Mouse (Mus musculus) lung, postnatal 36 days (tissue): ENCODE data around the gene Eif4g3.
A peak's percentile ranks its signal among the peaks of the same experiment; 100 is the strongest.

Source experiments
- DNase-seq: peaks from one replicate; pipeline ENCODE4 v3.0.0; 2022; ENCODE audit warnings: mixed read lengths

The Eif4g3 gene

DNA sequence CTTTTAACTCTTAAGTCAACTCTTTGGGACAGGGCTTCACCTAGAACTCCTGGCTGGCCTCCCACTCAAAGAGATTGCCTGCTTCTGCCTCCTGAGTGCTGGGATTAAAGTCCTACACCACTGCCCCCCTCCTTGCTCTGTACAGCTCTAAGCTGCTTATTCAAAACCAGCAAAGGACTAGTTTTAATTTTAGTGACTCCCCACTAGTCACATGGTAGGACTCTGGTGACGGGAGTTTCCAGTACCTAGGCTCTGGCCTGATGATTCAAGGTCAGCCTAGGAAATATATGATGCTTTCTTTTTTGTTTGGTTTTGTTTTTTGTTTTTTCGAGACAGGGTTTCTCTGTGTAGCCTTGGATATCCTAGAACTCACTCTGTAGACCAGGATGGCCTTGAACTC is 172.0 kb downstream of the Eif4g3 start:
- no peak for DNase-seq

DNA sequence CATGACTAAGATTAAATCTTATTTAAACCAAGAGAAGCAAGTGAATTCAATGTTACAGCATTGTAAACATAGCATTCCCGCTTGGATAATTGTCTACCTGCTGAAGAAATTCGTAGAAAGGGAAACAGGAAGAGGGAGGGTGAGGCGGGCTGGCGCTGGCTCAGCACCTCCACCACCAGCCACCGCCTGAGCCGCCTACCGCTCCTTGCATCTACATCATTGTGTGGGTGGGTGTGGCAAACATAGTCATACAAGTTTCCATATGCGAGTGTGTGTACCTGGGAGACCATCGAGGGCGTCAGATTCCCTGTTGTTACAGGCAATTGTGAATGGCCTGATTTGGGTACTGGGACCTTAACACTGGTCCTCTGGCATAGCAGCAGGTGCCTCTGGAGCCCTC is 173.7 kb downstream of the Eif4g3 start:
- DNase-seq = no peak

DNA sequence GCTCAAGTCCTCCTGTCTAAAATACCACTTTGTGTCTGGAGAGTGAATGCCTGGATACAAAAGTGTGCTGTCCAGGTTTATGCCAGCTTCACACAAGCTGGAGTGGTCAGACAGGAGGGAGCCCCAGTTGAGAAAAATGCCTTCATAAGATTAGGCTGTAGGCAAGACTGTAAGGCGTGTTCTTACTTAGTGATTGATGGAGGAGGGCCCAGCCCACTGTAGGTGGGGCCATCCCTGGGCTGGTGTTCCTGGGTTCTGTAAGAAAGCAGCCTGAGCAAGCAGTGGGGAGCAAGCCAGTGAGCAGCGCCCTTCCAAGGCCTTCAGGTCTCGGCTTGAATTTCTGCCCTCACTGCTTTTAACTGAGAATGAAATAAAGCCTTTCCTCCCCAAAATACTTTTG is 175.3 kb downstream of the Eif4g3 start:
- DNase-seq = peak; percentile 7

DNA sequence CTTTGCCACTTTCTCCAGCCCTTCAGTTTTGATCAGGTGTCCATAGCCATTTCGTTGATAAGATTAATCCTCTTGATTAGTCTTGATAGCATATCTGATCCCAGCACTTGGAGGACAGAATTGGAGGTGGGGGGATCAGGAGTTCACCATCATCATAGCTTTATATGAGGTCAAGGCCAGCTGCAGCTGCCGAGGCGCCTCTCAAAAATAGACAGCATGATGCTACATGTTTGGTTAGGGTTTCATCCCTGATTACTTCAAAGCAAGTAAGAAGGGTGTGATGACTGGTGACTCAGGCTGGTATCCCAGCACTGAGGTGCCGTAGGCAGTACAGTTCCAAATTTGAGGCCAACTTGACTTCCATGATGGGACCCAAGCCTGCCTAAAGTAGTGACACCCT is 176.6 kb downstream of the Eif4g3 start:
- no peak for DNase-seq

DNA sequence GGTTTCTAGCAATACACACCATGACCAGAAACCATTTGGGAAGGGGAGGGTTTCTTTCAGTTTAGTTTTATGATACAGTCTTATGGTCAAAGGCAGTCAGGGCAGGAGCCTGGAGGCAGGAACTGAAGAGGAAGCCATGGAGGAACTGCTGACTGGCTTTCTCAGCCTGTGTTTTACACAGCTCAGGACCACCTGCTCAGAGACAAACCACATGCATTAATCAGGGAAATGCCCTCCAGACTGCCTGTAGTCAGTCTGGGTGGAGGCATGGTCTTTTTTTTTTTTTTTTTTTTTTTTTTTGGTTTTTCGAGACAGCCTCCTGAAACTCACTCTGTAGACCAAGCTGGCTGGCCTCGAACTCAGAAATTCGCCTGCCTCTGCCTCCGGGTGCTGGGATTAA is 179.9 kb downstream of the Eif4g3 start:
- DNase-seq = no peak

DNA sequence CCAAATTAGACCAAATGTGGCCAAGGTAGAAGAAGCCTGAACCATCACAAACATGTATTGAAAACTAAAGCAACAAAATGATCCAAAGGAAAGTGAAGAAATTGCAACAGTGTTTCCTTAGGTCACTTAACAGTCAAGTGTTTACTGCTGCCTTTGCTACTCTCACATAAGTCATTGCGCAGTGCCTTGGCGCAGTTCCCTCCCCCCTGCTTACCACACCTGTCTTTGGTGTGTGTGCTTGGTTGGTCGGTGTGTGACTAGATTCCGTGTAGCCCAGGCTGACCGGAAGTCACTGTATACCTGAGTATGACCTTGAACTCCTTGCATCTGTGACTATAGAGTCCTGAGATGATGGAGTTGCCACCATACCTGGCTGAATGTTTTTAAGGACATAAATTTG is 186.6 kb downstream of the Eif4g3 start:
- peak; percentile 69 for DNase-seq

DNA sequence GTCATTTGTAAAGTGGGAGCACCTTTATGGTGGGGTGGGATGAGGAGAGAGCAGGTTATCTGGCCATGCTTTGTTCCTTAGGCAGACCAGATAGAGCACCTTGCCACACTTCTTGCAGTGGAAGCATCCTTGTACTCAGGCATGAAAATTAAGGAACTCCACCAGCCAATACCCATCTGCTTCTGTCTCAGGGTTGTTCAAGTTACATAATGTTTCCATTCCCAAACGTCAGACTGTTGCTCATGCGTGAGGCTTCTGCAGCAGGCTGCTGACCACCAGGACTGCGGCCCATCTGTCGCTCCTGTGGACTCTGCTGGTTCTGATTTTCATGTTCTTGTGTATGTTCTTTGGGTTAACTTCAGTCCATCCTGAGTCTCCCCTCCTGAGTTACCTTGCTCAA is 187.9 kb downstream of the Eif4g3 start:
- DNase-seq = no peak

DNA sequence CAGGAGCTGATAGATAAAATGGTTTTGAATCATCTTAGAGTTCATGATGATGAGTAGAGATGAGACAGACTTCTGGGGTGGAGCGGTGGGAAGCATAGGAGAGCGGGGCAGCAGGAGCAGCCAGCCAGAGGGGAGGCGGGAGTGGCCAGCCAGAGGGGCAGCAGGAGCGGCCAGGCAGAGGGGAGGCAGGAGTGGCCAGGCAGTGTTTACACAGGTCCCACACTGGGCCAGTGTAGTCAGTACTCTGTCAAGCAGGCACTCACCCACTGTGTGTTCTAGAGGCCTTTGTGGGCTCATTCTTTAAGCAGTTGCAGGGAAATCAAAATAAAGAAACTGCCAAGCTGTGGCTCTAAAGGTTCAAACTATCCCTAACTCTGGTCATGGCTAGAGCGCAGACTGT is 191.2 kb downstream of the Eif4g3 start:
- DNase-seq = no peak

DNA sequence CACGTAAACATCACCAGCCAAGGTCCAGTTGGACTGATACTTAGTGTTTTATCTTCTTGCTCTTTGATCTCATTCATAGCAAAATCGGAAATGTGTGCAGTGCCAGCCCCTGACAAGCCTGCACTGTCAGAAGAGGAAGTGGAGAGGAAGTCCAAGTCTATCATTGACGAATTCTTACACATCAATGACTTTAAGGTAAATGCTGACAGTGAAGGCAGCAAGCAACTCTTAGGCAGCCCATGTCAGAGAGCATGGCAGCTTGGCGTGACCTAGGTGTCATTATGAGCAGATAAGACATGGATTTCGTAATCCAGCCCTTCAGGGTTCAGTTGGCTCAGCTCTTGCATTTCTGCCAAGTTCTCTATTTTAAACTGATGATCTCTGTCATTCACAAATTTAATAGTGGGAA is 191.8 kb downstream of the Eif4g3 start:
- DNase-seq = peak; percentile 11

DNA sequence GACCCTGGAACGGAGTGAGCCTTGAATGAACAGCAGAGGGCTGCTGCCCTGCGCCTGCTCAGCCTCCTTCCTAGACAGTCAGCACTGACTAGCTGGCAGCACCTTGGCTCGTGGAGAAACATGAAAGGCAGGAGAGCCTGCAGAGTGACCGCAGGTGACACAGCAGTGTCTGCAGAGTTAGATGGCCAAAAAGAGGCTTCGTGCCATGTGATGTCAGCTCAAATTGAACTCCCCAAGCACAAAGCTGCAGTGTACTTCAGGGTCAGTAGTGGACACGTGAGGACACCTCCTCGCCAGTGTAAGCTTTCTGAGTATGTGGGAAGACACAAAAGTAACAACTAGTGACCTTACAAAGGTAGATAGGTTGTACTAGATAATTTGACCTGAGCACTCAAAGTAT is 193.1 kb downstream of the Eif4g3 start:
- DNase-seq = no peak

DNA sequence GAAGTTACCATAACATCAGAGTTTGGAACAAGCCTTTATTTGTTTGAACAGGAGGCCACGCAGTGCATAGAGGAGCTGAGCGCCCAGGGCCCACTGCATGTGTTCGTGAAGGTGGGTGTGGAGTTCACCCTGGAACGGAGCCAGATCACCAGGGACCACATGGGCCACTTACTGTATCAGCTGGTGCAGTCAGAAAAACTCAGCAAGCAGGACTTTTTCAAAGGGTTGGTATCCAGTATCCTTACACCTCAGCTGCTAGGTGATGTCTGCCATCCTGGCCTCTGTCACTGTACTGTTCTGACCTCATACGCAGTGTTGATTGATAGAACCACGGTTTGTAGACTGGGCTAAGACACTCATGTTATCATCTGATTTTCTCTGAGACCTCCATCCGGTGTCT is 195.2 kb downstream of the Eif4g3 start:
- no peak for DNase-seq

DNA sequence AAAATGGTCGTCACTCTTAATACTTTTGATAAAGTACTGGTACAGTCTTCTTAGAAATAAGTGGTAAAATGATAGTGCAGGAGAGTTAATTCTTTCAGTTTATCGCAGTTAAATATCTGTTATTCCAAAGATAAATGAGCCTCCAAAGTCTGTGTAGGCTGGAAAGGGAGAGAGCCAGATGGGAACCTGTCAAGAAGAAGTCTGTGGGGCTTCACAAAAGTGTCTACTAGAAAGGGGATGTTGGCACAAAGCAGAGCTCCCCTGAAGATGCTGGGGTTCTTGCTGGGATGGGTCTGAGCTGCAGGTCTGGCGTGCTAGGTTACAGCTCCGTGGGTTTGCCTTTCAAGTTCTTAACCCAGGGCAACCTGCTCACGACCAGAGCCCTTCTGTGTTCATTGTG is 199.7 kb downstream of the Eif4g3 start:
- no peak for DNase-seq

DNA sequence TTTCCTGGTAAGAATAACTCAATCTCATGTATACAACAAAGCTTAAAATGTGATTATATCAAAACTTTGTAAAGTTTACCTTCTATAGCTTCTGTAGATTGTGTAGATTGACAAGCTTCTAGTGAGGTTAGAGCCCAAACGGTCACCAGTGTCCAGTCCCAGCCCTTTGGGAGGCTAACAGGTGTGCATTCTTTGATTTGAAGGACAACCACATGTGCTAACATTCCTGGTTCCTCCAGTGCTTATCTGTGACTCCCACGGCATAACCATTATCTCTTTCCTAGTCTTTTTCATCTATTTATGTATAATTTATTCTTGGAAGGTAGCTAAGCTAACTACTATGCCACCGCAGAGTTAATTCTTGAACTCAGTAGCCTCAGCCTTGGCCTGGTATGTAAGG is 207.9 kb downstream of the Eif4g3 start:
- DNase-seq = no peak

DNA sequence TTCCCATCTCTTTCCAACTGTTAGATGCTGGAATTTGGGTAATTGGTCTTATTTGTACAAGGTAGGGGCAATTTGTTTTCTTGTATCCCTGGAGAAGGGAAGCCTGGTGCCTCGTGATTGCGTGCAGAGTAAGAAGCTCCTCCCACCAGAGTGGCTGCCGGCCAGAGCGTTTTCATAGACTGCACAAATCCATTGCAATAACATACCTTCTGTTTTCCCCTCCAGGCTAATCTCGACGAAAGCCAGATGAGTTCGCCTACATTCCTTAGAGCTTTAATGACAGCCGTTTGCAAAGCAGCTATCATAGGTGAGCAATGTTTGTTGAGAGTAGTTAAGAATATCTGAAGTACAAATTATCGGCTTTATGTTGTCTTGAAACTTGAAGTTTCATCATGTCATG is 208.9 kb downstream of the Eif4g3 start:
- no peak for DNase-seq

DNA sequence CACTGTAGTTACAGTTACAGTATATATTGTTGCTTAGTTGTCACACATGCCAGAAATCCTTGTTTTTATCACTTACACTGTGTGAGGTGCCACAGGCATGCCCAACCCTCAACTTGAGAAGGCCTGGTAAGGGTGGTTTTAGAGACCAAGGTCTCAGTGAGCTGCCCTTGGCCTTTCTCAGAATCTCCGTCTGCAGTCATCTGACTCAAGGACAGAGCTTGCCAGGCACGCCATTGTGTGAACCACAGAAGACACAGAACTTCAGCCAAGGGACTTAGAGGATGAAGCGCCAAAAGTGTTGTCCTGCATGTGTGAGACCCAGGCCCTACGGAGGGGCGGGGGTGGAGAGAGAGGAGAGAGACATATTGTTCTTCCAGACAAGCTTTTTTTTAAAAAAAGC is 217.3 kb downstream of the Eif4g3 start:
- DNase-seq = no peak

DNA sequence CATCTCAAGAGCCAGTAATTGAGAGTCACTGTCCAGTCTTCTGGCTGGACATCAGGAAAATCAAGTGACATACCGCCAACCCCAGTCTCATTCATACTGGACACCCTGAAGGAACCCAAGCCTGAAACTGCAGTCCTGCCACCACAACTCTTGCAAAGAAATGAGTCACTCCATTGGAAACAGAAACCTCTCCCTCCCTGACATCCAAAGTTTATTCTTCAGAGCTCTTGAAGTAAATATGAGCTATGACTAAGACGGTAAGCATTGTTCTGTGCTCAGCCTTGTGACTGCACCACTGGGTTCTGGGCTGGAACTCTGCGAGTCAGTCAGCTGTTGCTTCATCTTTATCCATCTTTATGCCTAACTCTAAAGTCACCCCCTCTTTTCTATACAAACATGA is 221.0 kb downstream of the Eif4g3 start:
- DNase-seq = peak; percentile 67

DNA sequence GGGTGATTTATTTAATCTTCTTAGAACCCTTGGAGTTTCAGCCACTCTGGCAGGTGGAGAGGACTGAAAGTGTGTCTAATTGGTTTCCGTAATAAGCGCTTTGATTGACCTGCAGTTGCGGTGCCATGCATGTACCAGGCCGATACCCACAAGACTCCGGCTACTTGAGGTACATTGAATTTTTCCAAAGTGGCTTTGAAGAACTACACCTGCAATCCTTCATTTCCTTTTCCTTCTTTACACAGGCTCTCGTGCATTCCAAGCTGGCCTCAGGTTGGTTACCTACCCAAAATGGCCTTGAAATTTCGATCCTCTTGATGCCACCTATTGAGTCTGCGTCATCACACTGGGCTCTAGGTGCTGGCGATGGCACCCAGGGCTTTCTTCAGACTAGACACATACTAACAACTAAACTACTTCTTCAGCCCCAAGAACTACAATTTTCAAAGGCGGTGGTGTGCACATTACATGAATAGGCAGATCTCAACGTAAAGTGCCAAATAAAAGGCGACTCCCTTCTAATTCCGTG is 222.9 kb downstream of the Eif4g3 start:
- peak; percentile 50 for DNase-seq

DNA sequence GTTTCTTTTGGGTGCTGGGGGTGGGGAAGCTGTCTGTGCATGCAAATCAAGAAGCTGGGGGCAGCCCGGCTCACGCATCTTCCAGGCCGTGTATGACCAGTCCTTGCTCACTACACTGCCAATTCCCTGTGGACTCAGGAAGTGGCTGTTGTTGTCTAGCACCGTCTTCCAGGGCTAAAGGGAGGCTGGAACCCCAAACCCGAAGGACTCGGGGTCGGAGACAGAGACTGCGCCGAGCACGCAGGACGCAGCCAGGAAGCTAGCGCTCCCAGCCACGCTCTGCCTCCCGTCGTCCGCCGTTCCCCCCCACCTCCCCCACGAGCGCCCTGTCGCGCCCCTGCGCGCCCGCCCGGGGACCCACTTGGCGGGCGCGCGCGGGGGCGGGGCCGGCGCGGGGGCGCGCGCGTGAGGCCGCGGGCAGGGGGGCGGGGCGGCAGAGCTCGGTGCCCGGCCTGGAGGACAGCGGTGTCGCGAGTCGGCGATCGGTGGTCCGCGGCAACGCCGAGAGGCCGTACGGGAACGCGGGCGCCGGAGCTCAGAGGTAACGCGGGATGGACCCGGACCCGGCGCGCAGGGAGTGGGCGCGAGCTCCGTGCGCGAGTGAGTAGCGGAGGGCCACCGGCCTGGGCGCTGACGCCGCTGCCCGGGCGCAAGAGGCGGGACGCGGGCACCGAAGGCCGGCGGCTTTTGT is 223.5 kb downstream of the Eif4g3 start, which contains the start of gene Hp1bp3:
Gene Hp1bp3, plus strand, starts transcription at position 97 of the 691 bp plus-strand sequence.
- peak; percentile 82 for DNase-seq

DNA sequence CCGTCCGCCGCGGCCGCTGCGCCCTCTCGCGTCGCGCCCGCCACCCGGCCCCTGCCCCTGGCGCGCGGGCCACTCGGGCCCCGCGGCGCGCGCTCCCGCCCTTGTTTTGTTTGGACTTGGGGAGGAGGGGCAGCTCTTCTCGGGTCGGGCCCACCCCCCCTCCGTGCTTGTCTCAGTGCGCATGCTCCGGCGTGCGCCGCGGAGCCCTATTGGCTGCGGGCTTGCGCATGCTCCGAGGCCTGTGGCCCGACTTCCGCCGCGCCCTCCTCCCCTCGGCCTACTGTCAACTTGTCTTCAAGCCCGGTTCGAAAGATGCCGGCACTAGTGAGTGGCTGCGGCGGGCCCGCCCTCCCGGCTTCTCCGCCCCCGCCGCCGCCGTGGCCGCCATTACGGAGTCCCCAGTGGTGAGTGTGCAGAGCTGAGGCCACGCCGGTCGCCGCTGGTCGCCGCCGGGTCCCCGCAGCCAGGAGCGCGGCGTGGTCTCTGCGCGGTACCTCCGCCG is 224.1 kb downstream of the Eif4g3 start:
- peak; percentile 99 for DNase-seq

DNA sequence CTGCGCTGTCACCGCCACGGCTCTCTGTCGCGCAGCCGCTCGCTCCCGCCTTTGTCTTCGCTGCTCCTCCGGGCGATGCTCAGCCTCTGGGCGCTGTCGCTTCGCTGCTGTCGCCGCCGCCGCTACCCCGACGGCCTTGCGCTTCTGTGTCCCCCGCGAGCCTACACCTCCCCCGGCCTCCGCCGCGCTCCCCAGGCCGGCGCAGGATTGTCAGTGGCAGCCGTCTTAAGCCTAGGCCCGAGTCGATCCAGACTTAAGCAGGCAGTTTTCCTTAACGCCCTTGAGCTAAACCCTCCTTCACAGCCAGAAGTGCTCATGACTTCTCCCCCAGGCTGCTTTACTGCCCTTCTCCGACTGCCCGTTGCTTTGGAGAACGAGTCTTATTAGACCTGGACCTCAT is 224.6 kb downstream of the Eif4g3 start:
- DNase-seq = peak; percentile 8

DNA sequence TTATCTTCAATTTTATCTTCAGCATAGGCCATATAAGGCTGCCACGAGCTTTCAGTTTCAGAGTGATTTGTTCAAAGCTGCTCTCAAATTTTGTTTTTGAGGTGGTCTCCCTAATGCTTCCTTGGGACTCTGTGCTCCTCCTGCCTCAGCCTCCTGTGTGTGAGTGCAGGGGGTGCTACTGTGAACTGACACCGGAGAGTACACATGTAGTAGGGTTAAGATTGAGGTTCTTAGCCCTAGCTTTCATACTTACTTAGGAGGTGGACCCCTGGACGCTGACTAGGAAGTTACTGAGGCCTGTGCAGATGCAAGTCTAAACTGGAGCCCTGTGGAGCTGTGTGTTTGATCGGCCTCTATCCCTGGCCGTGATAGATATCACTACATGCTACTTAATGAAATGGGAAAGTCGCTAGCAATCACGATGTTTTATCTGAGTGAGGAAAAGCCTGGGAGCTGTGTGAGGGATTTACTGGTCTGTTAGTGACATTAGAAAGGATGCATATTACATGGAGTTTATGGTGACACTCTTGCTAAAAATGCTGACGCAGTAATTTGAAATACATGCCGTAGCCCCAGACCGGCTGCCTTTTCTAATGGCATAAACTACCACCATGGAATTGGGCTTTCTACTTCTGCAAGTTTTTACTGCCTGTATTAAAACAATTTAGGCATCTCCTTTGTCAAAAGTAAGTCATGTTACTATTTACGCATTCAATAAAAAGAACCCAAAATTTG is 225.3 kb downstream of the Eif4g3 start:
- DNase-seq = no peak

DNA sequence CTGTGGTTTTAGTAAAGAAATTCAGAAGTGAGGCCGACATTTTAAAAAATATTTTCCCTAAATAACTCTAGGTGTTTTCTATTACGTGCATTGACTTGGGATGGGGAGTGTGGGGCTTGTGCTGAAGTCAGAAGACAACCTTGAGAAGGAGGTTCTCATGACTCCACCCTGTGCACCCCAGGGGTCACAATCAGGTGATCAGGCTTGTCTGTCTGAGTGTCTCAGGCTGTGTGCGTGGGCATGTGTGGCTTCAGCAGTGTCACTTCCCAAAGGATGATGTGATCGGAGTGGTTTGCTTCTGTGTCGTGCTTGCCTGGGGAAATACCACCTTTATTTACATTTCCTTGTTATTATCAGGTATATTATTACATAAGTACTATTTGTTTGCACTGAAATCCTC is 226.5 kb downstream of the Eif4g3 start:
- no peak for DNase-seq

DNA sequence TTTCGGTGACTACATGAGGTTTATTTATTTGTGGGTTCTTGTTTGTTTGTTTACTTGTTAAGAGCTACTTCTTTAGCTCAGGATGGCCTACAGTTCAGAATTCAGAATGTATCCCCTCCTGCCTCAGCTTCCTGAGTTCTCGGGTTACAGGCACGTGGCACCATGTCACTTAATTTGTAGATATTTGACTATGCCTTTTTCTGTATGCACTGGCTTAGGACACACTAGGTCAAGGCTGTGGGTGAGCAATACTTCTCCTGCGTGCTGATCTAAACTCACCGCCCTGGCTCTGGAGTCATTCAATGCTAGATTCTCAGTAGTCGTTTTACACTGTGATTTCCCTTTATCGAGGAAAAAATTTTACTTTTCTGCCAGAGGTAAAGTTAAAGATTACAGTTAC is 227.9 kb downstream of the Eif4g3 start:
- no peak for DNase-seq

DNA sequence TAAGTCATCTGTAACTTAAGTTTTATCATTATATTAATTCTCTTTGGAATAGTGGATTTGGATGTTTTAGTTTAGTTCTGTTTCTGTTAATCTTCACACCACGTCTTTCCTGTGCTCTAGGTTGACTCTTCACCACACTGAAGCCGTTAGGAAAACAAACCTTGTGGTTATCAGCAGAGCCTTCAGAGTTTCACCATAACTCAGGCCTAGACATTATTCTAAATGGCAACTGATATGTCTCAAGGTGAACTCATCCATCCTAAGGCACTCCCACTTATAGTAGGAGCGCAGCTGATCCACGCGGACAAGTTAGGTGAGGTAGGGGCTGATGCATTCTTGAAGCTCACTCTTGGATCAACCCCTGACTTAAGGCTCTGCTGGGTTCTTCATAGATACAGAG is 228.6 kb downstream of the Eif4g3 start:
- no peak for DNase-seq
